In the genomic region with DNA sequence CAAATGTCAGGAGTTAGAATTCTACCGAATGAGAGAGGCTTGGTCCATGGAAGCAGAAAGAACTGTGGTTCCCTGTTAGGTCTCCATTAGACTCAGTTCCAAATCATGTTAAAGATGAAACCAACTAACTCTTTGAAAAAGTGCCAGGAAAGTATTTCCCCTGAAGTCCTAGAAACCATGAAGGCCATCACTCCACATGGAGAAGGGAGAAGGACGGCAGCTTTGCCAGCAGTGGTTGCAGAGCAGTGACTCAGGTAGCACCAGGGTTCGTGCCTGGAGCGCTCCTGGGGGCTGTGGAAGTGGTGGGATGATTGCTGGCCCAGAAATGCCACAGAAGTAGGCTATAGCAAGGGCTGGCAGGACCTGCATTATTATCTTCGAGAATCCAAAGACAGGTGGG, we compare ENCODE assay signal across 21 mouse cellular contexts.
"Had no signal": no experiment of that assay in that cellular context is flagged by ENCODE, and none has a peak within 500 bp of the region (broad histone marks: within the 10 kb centered on the region; RNA-seq: fewer than 3 reads in every experiment).

No protein-coding gene starts in this region.

- H3K27me3 ChIP-seq: limb, embryonic 12.5 days; limb, embryonic 15.5 days; megakaryocyte, embryonic 14.5 days; midbrain, embryonic 13.5 days; stomach, embryonic 15.5 days had no signal

- H3K36me3 ChIP-seq: stomach, embryonic 15.5 days had no signal

- H3K27ac ChIP-seq: layer of hippocampus, adult 2 months; limb, embryonic 12.5 days; limb, embryonic 15.5 days; liver, embryonic 14.5 days; macrophage; midbrain, embryonic 10.5 days; midbrain, embryonic 13.5 days; stomach, embryonic 15.5 days had no signal

- H3K9me3 ChIP-seq: limb, embryonic 12.5 days; limb, embryonic 15.5 days; megakaryocyte, embryonic 14.5 days; midbrain, embryonic 10.5 days; midbrain, embryonic 13.5 days; stomach, embryonic 15.5 days had no signal

- DNase-seq: kidney, adult 8-10 months; kidney, postnatal 14 days; kidney, postnatal 4 days; layer of hippocampus, adult 9-11 months; liver, postnatal 0 days; lung, embryonic 14.5 days; right cerebral cortex, postnatal 14 days; spleen, adult 18-20 months; thymus, adult 18-20 months; thymus, postnatal 36 days had no signal

- ATAC-seq: liver, postnatal 0 days; lung, postnatal 0 days; midbrain, embryonic 13.5 days; midbrain, embryonic 16.5 days had no signal

- H3K4me3 ChIP-seq: layer of hippocampus, adult 2 months; limb, embryonic 12.5 days; limb, embryonic 15.5 days; megakaryocyte, embryonic 14.5 days; midbrain, embryonic 10.5 days; midbrain, embryonic 13.5 days; stomach, embryonic 15.5 days had no signal

- H3K4me1 ChIP-seq: limb, embryonic 12.5 days; limb, embryonic 15.5 days; megakaryocyte, embryonic 14.5 days; midbrain, embryonic 10.5 days; midbrain, embryonic 13.5 days; stomach, embryonic 15.5 days had no signal
